Mouse (Mus musculus): ENCODE data around the gene Smyd3. TPM values are rescaled to one million over a fixed set of nuclear protein-coding genes. Genes with fewer than 3 reads are reported as not detected.
A peak's percentile ranks its signal among the peaks of the same experiment; 100 is the strongest.

Gene Smyd3
- total and polyA plus RNA-seq, 2 experiments from 2014 or later = 15.8 to 28.4 TPM

DNA sequence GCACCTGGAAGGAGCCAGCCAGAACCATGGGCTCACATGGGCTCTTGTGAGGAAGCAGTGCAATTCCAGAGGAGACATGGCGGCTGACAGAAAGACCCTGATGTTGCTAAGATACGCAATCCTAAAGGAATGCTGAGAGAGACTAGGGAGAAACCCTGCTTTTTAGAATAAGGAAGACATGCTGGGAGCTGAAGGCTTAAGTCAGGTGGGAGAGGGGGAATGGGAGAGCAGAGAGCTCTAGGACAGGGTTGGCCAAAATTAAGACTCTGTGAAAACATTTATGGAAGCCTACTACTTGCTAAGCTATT is 452.6 kb downstream of the Smyd3 start:
- H3K27me3 ChIP-seq (ENCODE audit: insufficient read depth, low read length) = no peaks in the 10 kb centered on the region
- H3K9me3 ChIP-seq (ENCODE audit: low read length) = no peaks in the 10 kb centered on the region
- peaks cover 9% of the 10 kb centered on the region for H3K4me1 ChIP-seq (ENCODE audit: insufficient read depth, low read length)
- no peak overlapping the region for H3K4me2 ChIP-seq (ENCODE audit: low read depth, low read length, poor library complexity, severe bottlenecking)
- ATAC-seq (ENCODE audit: low FRiP score) = no peak
- no peak for TF ChIP-seq CTCF (IDR thresholded peaks at IDR 0.05)
- no peak overlapping the region for H3K9ac ChIP-seq (replicated peaks; ENCODE audit: low read length, poor library complexity, severe bottlenecking)
- DNase-seq (ENCODE audit: low spot score) = no peak
- no peak overlapping the region for H3K4me3 ChIP-seq (ENCODE audit: low read depth, low read length)
- no peak overlapping the region for H3K27ac ChIP-seq (ENCODE audit: low read depth, low read length)
- no peaks in the 10 kb centered on the region for H3K36me3 ChIP-seq (ENCODE audit: insufficient read depth, low read length)
- WGBS = 45% methylated on average over 2 of the region's 2 CpGs

DNA sequence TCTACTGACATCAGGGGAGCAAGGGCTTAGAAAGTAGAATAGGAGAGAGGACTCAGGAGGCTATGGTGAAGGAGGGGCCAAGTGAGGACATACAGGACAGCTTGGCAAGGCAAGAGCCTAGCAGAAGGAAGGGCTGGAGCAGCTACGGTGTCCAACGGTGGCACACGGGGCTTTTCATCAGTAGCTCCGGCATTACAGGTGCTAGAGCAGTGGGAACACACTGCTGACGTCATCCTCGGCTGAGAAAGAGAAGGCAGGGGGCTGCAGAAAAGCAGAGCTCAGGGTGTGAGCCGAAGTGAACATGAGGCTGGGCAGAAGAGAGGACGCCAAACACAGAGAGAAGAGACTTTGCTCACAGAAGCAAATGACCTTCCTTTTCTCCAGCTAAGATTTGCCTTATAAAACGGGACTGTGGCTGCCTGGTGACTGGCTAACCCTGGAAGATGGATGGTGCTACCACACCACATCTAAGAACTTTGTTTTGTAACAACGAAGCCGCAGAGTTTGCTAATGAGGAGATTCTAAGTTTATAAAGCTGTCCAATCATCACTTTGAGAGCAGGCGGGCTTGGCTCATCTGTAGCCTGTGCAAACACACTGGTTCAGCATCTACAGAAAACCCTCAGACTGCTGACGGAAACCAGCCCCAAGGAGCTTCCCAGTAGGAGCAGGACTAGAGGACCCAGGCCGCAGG is 453.1 kb downstream of the Smyd3 start:
- peaks cover 9% of the 10 kb centered on the region for H3K4me1 ChIP-seq (ENCODE audit: insufficient read depth, low read length)
- H3K27me3 ChIP-seq (ENCODE audit: insufficient read depth, low read length) = no peaks in the 10 kb centered on the region
- H3K9ac ChIP-seq (replicated peaks; ENCODE audit: low read length, poor library complexity, severe bottlenecking) = no peak overlapping the region
- ATAC-seq (ENCODE audit: low FRiP score) (no peak), DNase-seq (ENCODE audit: low spot score) (no peak)
- no peak overlapping the region for H3K27ac ChIP-seq (ENCODE audit: low read depth, low read length)
- 87% methylated on average over 14 of the region's 14 CpGs for WGBS
- no peaks in the 10 kb centered on the region for H3K36me3 ChIP-seq (ENCODE audit: insufficient read depth, low read length)
- no peak for TF ChIP-seq CTCF (IDR thresholded peaks at IDR 0.05)
- no peaks in the 10 kb centered on the region for H3K9me3 ChIP-seq (ENCODE audit: low read length)
- no peak overlapping the region for H3K4me3 ChIP-seq (ENCODE audit: low read depth, low read length)
- H3K4me2 ChIP-seq (ENCODE audit: low read depth, low read length, poor library complexity, severe bottlenecking) = no peak overlapping the region

DNA sequence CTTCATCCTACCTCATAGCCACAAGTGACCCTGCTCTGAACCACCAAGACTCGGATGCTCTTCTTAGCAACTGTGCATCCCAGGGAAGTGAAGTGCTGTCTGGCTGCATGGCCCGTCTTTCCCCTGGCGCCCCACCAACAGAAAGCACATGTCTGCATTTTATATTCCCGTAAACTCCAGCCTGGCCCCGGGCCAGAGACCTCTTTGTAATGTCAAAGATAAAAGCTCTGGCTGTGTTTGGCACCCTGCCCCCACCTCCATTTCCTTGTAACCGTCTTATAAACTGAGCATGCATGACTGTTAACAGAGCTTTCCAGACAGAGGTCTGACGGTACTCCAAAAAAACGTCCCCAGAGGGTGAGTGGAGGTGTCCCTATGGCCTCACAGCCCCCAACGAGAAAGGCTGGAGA is 456.1 kb downstream of the Smyd3 start:
- peak; percentile 62 for DNase-seq (ENCODE audit: low spot score)
- H3K9me3 ChIP-seq (ENCODE audit: low read length) = no peaks in the 10 kb centered on the region
- H3K27me3 ChIP-seq (ENCODE audit: insufficient read depth, low read length) = no peaks in the 10 kb centered on the region
- WGBS = 22% methylated on average over 9 of the region's 9 CpGs
- H3K27ac ChIP-seq (ENCODE audit: low read depth, low read length) = no peak overlapping the region
- no peak overlapping the region for H3K4me2 ChIP-seq (ENCODE audit: low read depth, low read length, poor library complexity, severe bottlenecking)
- peaks cover 9% of the 10 kb centered on the region for H3K4me1 ChIP-seq (ENCODE audit: insufficient read depth, low read length)
- no peak overlapping the region for H3K4me3 ChIP-seq (ENCODE audit: low read depth, low read length)
- no peaks in the 10 kb centered on the region for H3K36me3 ChIP-seq (ENCODE audit: insufficient read depth, low read length)
- no peak for TF ChIP-seq CTCF (IDR thresholded peaks at IDR 0.05)
- no peak overlapping the region for H3K9ac ChIP-seq (replicated peaks; ENCODE audit: low read length, poor library complexity, severe bottlenecking)
- ATAC-seq (ENCODE audit: low FRiP score) = no peak

DNA sequence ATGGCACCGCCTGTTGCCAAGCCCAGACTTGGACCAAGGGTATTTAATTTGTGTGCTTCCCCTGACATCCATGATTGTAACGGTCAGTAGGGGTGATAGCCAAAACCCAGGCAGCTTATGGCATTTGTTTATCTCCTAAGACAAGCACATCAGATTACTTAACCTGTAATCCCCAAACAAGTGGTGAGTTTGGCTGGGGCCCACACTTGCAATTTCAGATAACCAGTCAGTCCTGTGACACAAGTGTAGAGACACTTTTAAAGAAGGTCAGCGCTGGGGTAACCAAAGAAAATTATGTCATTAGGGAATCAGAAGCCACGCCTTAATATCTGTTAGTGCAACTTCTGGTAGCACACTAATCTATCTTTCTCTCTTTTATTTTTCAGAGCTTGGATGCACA is 456.8 kb downstream of the Smyd3 start:
- DNase-seq (ENCODE audit: low spot score) (no peak), ATAC-seq (ENCODE audit: low FRiP score) (no peak)
- H3K27ac ChIP-seq (ENCODE audit: low read depth, low read length) = no peak overlapping the region
- WGBS = 77% methylated on average over 4 of the region's 4 CpGs
- no peaks in the 10 kb centered on the region for H3K9me3 ChIP-seq (ENCODE audit: low read length)
- no peak overlapping the region for H3K9ac ChIP-seq (replicated peaks; ENCODE audit: low read length, poor library complexity, severe bottlenecking)
- no peak for TF ChIP-seq CTCF (IDR thresholded peaks at IDR 0.05)
- H3K36me3 ChIP-seq (ENCODE audit: insufficient read depth, low read length) = no peaks in the 10 kb centered on the region
- H3K4me2 ChIP-seq (ENCODE audit: low read depth, low read length, poor library complexity, severe bottlenecking) = no peak overlapping the region
- H3K4me1 ChIP-seq (ENCODE audit: insufficient read depth, low read length) = peaks cover 9% of the 10 kb centered on the region
- H3K27me3 ChIP-seq (ENCODE audit: insufficient read depth, low read length) = no peaks in the 10 kb centered on the region
- H3K4me3 ChIP-seq (ENCODE audit: low read depth, low read length) = no peak overlapping the region

- ATAC-seq (ENCODE audit: low FRiP score) = no peak; the same call in 1 of the 2 replicates
- H3K9ac ChIP-seq (replicated peaks; ENCODE audit: low read length, poor library complexity, severe bottlenecking) = no peak overlapping the region
- no peaks in the 10 kb centered on the region for H3K36me3 ChIP-seq (ENCODE audit: insufficient read depth, low read length)
- DNase-seq (ENCODE audit: low spot score) = peak; percentile 47
- H3K27me3 ChIP-seq (ENCODE audit: insufficient read depth, low read length) = no peaks in the 10 kb centered on the region
- no peak for TF ChIP-seq CTCF (IDR thresholded peaks at IDR 0.05)
- no peak overlapping the region for H3K4me3 ChIP-seq (ENCODE audit: low read depth, low read length)
- H3K4me1 ChIP-seq (ENCODE audit: insufficient read depth, low read length) = peaks cover 9% of the 10 kb centered on the region
- no peak overlapping the region for H3K27ac ChIP-seq (ENCODE audit: low read depth, low read length)
- no peaks in the 10 kb centered on the region for H3K9me3 ChIP-seq (ENCODE audit: low read length)
- 42% methylated on average over 18 of the region's 18 CpGs for WGBS
- no peak overlapping the region for H3K4me2 ChIP-seq (ENCODE audit: low read depth, low read length, poor library complexity, severe bottlenecking)
These were observed 457.5 kb downstream of the Smyd3 start for GRCm38 (mm10) chr1:179060113-179060955.

Measured in midbrain, postnatal 0 days (tissue).